Mouse (Mus musculus): ENCODE measurements around the gene Gm10670.
"Not testable (repeated sequence)": the region's sequence is repeated elsewhere in the genome, so short reads cannot be mapped to it uniquely, and the experiment has no call there.

Gm10670 gene

DNA sequence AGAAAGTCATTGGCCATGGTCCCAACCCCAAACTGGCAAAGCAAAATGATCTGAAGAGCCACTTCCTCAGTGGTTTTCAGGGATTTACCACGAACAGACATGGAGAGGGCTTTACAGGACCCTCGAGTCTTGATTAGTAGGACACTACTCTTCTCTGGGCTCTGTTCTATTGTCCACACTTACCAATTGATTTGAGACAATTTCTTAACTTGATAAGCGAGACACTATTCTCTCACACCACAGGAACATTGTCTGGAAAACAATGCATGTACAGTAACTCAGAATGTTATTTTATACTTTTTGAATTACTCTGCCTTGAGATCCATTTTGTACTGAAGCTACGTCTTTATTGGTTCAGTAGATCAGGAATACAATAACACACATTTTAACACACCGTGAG lies at the start of gene Gm10670:
Gene Gm10670 (minus strand): TSS at position 101 of the 400 bp plus-strand sequence.
- not testable (repeated sequence) for DNase-seq

DNA sequence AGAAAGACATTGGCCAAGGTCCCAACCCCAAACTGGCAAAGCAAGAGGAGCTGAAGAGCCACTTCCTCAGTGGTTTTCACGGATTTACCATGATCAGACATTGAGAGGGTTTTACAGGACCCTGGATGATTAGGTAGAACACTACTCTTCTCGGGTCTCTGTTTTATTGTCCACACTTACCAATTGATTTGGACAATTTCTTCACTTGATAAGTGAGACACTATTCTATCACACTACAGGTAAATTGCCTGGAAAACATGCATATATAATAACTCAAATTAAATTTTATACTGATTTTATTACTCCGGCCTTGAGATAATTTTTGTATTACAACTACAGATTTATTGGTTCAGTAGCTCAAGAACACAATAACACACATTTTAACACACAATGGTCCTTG lies 35.7 kb upstream of the Gm10670 start, which contains the start of gene Vmn1r103:
Gene Vmn1r103 (minus strand): TSS at position 101 of the 400 bp plus-strand sequence.
- DNase-seq, result not testable (repeated sequence)

DNA sequence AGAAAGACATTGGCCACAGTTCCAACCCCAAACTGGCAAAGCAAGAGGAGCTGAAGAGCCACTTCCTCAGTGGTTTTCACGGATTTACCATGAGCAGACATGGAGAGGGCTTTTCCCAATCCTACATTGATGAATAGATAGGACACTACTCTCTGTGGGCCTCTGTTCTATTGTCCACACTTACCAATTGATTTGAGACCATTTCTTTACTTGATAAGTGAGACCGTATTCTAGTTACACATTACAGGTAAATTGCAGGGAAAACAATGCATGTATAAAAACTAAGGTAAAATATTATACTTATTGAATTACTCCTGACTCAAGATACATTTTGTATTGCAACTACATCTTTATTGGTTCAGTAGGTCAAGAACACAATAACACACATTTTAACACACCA lies 32.2 kb downstream of the Gm10670 start, which contains the start of gene Vmn1r101:
Gene Vmn1r101 (minus strand): TSS at position 101 of the 400 bp plus-strand sequence.
- DNase-seq, result not testable (repeated sequence)
